Mouse (Mus musculus): ENCODE data around the gene Hipk3. TPM values are rescaled to one million over a fixed set of nuclear protein-coding genes. Genes with fewer than 3 reads are reported as not detected.

Hipk3 gene
- polyA plus RNA-seq, 1 experiment, result 19.1 TPM

- no peak for DNase-seq (ENCODE audit: low read depth)
- TF ChIP-seq CTCF (IDR thresholded peaks at IDR 0.05; ENCODE audit: borderline replicate concordance, extremely low read depth, insufficient read depth, insufficient read length), result no peak
- TF ChIP-seq POLR2A (IDR thresholded peaks at IDR 0.05; ENCODE audit: borderline replicate concordance, extremely low read depth, insufficient read depth, insufficient read length, poor library complexity, severe bottlenecking), result no peak
Measured at GRCm38 (mm10) chr2:104470536-104470935, 23.7 kb downstream of the Hipk3 start.

GRCm38 (mm10) chr2:104468419-104468818 is 25.8 kb downstream of the Hipk3 start:
- no peak for DNase-seq (ENCODE audit: low read depth)
- no peak for TF ChIP-seq POLR2A (IDR thresholded peaks at IDR 0.05; ENCODE audit: borderline replicate concordance, extremely low read depth, insufficient read depth, insufficient read length, poor library complexity, severe bottlenecking)
- no peak for TF ChIP-seq CTCF (IDR thresholded peaks at IDR 0.05; ENCODE audit: borderline replicate concordance, extremely low read depth, insufficient read depth, insufficient read length)

- DNase-seq (ENCODE audit: low read depth), result peak; percentile 12
- TF ChIP-seq CTCF (IDR thresholded peaks at IDR 0.05; ENCODE audit: borderline replicate concordance, extremely low read depth, insufficient read depth, insufficient read length) (no peak), POLR2A (IDR thresholded peaks at IDR 0.05; ENCODE audit: borderline replicate concordance, extremely low read depth, insufficient read depth, insufficient read length, poor library complexity, severe bottlenecking) (no peak)
Measured at GRCm38 (mm10) chr2:104466908-104467616, 27.2 kb downstream of the Hipk3 start.

GRCm38 (mm10) chr2:104465639-104466430 is 28.4 kb downstream of the Hipk3 start:
- TF ChIP-seq POLR2A (IDR thresholded peaks at IDR 0.05; ENCODE audit: borderline replicate concordance, extremely low read depth, insufficient read depth, insufficient read length, poor library complexity, severe bottlenecking) (no peak), CTCF (IDR thresholded peaks at IDR 0.05; ENCODE audit: borderline replicate concordance, extremely low read depth, insufficient read depth, insufficient read length) (no peak)

GRCm38 (mm10) chr2:104460021-104460420 is 34.2 kb downstream of the Hipk3 start:
- DNase-seq (ENCODE audit: low read depth), result no peak
- no peak for TF ChIP-seq POLR2A (IDR thresholded peaks at IDR 0.05; ENCODE audit: borderline replicate concordance, extremely low read depth, insufficient read depth, insufficient read length, poor library complexity, severe bottlenecking)
- TF ChIP-seq CTCF (IDR thresholded peaks at IDR 0.05; ENCODE audit: borderline replicate concordance, extremely low read depth, insufficient read depth, insufficient read length), result no peak

More at GRCm38 (mm10) chr2:104465639-104466430, 28.4 kb downstream of the Hipk3 start:
- no peak for DNase-seq (ENCODE audit: low read depth)

- no peak for TF ChIP-seq CTCF (IDR thresholded peaks at IDR 0.05; ENCODE audit: borderline replicate concordance, extremely low read depth, insufficient read depth, insufficient read length)
- no peak for TF ChIP-seq POLR2A (IDR thresholded peaks at IDR 0.05; ENCODE audit: borderline replicate concordance, extremely low read depth, insufficient read depth, insufficient read length, poor library complexity, severe bottlenecking)
- no peak for DNase-seq (ENCODE audit: low read depth)
Measured at GRCm38 (mm10) chr2:104458569-104459332, 35.5 kb downstream of the Hipk3 start.

GRCm38 (mm10) chr2:104457106-104457505 is 37.1 kb downstream of the Hipk3 start:
- TF ChIP-seq POLR2A (IDR thresholded peaks at IDR 0.05; ENCODE audit: borderline replicate concordance, extremely low read depth, insufficient read depth, insufficient read length, poor library complexity, severe bottlenecking) (no peak), CTCF (IDR thresholded peaks at IDR 0.05; ENCODE audit: borderline replicate concordance, extremely low read depth, insufficient read depth, insufficient read length) (no peak)
- DNase-seq (ENCODE audit: low read depth), result no peak

- TF ChIP-seq POLR2A (IDR thresholded peaks at IDR 0.05; ENCODE audit: borderline replicate concordance, extremely low read depth, insufficient read depth, insufficient read length, poor library complexity, severe bottlenecking) (no peak), CTCF (IDR thresholded peaks at IDR 0.05; ENCODE audit: borderline replicate concordance, extremely low read depth, insufficient read depth, insufficient read length) (no peak)
- DNase-seq (ENCODE audit: low read depth), result no peak
Measured at GRCm38 (mm10) chr2:104450685-104451084, 43.6 kb downstream of the Hipk3 start.

- no peak for DNase-seq (ENCODE audit: low read depth)
- TF ChIP-seq CTCF (IDR thresholded peaks at IDR 0.05; ENCODE audit: borderline replicate concordance, extremely low read depth, insufficient read depth, insufficient read length) (no peak), POLR2A (IDR thresholded peaks at IDR 0.05; ENCODE audit: borderline replicate concordance, extremely low read depth, insufficient read depth, insufficient read length, poor library complexity, severe bottlenecking) (no peak)
Measured at GRCm38 (mm10) chr2:104449191-104449590, 45.1 kb downstream of the Hipk3 start.

- TF ChIP-seq CTCF (IDR thresholded peaks at IDR 0.05; ENCODE audit: borderline replicate concordance, extremely low read depth, insufficient read depth, insufficient read length) (no peak), POLR2A (IDR thresholded peaks at IDR 0.05; ENCODE audit: borderline replicate concordance, extremely low read depth, insufficient read depth, insufficient read length, poor library complexity, severe bottlenecking) (no peak)
Measured at GRCm38 (mm10) chr2:104448201-104448600, 46.0 kb downstream of the Hipk3 start.

GRCm38 (mm10) chr2:104446016-104446415 is 48.2 kb downstream of the Hipk3 start:
- TF ChIP-seq CTCF (IDR thresholded peaks at IDR 0.05; ENCODE audit: borderline replicate concordance, extremely low read depth, insufficient read depth, insufficient read length), result no peak
- no peak for TF ChIP-seq POLR2A (IDR thresholded peaks at IDR 0.05; ENCODE audit: borderline replicate concordance, extremely low read depth, insufficient read depth, insufficient read length, poor library complexity, severe bottlenecking)
- DNase-seq (ENCODE audit: low read depth), result no peak

More at GRCm38 (mm10) chr2:104448201-104448600, 46.0 kb downstream of the Hipk3 start:
- DNase-seq (ENCODE audit: low read depth), result no peak

Data from brain, embryonic 14.5 days (tissue).